Mouse (Mus musculus) heart, adult 2 months (tissue): ENCODE measurements around the gene Manba. TPM values are rescaled to one million over a fixed set of nuclear protein-coding genes. Genes with fewer than 3 reads are reported as not detected.

ENCODE experiments used
- DNase-seq, 2 experiments: peaks; one replicate each; pipeline ENCODE4 v3.0.0; 2021
- H3K27ac ChIP-seq: fragments of 200-600 bp; 2 replicates; pipeline ENCODE4 v1.8.1; 2022
- H3K27me3 ChIP-seq: fragments of 200-500 bp; 2 replicates; pipeline ENCODE4 v1.6.1; 2012; ENCODE audit warnings: mild to moderate bottlenecking, low read length, inconsistent platforms, mixed read lengths; ENCODE audit not compliant: control insufficient read depth, insufficient read depth
- H3K36me3 ChIP-seq: fragments of 200-500 bp; 2 replicates; pipeline ENCODE4 v1.6.1; 2012; ENCODE audit warnings: low read length, inconsistent platforms; ENCODE audit not compliant: control insufficient read depth, insufficient read depth
- H3K4me1 ChIP-seq: fragments of 200-500 bp; 2 replicates; pipeline ENCODE4 v1.6.1; 2011; ENCODE audit warnings: low read length; ENCODE audit not compliant: control insufficient read depth, insufficient read depth
- H3K4me3 ChIP-seq: fragments of 200-600 bp; 2 replicates; pipeline ENCODE4 v1.8.1; 2022
- H3K79me2 ChIP-seq: fragments of 200-500 bp; replicated peaks from 2 replicates; pipeline ENCODE4 v1.6.1; 2012; ENCODE audit warnings: mild to moderate bottlenecking, inconsistent platforms, low read length, moderate library complexity, mixed read lengths; ENCODE audit not compliant: control insufficient read depth, insufficient read depth
- H3K9ac ChIP-seq: fragments of 200-500 bp; 2 replicates; pipeline ENCODE4 v1.6.1; 2012; ENCODE audit warnings: low read depth, mild to moderate bottlenecking, control low read depth, inconsistent platforms, low read length, mixed read lengths
- CTCF ChIP-seq: fragments of 200-600 bp; IDR thresholded peaks from 2 replicates; pipeline ENCODE4 v1.8.1; 2022; ENCODE audit warnings: antibody characterized with exemption, mild to moderate bottlenecking, moderate library complexity
- EP300 ChIP-seq: fragments of 200-500 bp; IDR thresholded peaks from 2 replicates; pipeline ENCODE4 v1.6.1; 2011; ENCODE audit warnings: low read depth, low read length, control low read depth; ENCODE audit not compliant: insufficient read depth
- POLR2A ChIP-seq: fragments of 200-500 bp; IDR thresholded peaks from 2 replicates; pipeline ENCODE4 v1.6.1; 2011; ENCODE audit warnings: mild to moderate bottlenecking, low read depth, low read length, control low read depth; ENCODE audit not compliant: insufficient read depth
- WGBS: fragments of 180-500 bp; shearing (Covaris S2); methylation state at CpG from one replicate; pipeline ENCODE4 v1.1.7; 2018; 5-methylcytosine and 5-hydroxymethylcytosine counted together
- intact Hi-C: fragments of 180-260 bp; cut with DNase I; formaldehyde crosslinking; loops from one replicate; pipeline ENCODE4 v1.15.1; 2025
- polyA plus RNA-seq: library from polyadenylated mRNA; depleted of rRNA; stranded (reverse); fragments of >200 nt; gene quantifications from 2 replicates; pipeline ENCODE4 v1.2.3, GENCODE M21; 2012
- total RNA-seq, 2 experiments: library from RNA; stranded (reverse); gene quantifications; 2 replicates each; pipeline ENCODE4 v1.2.3; 2021

Gene Manba
- total and polyA plus RNA-seq, 3 experiments, result 8.2 to 16.4 (median 15.7) TPM

DNA sequence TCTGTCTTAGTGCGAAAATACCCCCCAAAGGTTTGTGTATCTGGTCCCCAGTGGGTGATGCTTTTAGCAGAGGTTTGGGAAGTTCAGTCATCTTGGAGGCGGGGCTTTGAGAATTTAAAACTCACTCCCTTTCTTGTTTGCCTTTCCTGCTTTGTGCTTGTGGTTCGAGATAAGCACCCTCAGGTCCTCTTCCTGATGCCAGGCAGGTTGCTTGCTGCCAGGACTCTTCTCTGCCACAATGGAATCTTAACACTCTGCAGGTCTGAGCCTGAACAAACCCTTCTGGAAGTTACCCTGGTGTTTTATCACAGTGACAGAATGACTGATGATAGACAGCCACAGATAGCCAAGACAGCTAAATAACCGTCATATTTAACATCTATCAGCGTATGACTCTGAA is 83.2 kb downstream of the Manba start:
- no peaks in the 10 kb centered on the region for H3K79me2 ChIP-seq
- no peak overlapping the region for H3K4me3 ChIP-seq
- H3K4me1 ChIP-seq, result peaks cover 17% of the 10 kb centered on the region
- H3K27ac ChIP-seq, result no peak overlapping the region; the same call in 1 of the 2 replicates
- no peak for TF ChIP-seq POLR2A
- TF ChIP-seq CTCF, result no peak
- TF ChIP-seq EP300, result no peak
- H3K36me3 ChIP-seq, result peaks cover 12% of the 10 kb centered on the region
- WGBS, result 56% methylated on average over 5 of the region's 5 CpGs
- peak in 1 of 2 experiments; percentile 45 for DNase-seq
- no peak overlapping the region for H3K9ac ChIP-seq
- H3K27me3 ChIP-seq, result no peaks in the 10 kb centered on the region
- intact Hi-C loops, result no loop called here

DNA sequence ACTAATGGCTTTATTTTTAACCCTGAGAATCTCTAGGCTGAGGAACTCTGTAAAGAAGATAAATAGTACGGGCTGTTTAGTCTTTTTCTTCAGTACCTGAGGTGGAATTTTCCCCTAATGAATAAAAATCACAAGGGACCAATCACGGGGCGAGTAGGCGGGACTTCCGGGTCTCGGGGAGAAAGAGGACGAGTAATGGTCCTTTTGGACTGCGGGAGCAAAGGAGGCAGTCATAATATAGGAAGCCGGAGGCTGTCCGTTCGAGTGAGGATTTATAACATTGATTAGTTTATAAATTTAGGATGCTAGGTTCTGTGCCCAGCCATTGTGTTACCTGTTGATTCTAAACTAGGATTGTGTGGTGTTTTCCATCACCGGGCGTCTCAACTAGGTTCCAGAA is 86.1 kb downstream of the Manba start:
- Histone ChIP-seq H3K9ac (no peak overlapping the region), H3K27ac (no peak overlapping the region), H3K27me3 (no peaks in the 10 kb centered on the region), H3K36me3 (peaks cover 12% of the 10 kb centered on the region), H3K4me1 (peaks cover 19% of the 10 kb centered on the region), H3K4me3 (no peak overlapping the region), H3K79me2 (no peaks in the 10 kb centered on the region)
- DNase-seq, result no peak
- WGBS, result 75% methylated on average over 13 of the region's 13 CpGs
- TF ChIP-seq CTCF (no peak), EP300 (no peak), POLR2A (no peak)
- intact Hi-C loops, result no loop called here

DNA sequence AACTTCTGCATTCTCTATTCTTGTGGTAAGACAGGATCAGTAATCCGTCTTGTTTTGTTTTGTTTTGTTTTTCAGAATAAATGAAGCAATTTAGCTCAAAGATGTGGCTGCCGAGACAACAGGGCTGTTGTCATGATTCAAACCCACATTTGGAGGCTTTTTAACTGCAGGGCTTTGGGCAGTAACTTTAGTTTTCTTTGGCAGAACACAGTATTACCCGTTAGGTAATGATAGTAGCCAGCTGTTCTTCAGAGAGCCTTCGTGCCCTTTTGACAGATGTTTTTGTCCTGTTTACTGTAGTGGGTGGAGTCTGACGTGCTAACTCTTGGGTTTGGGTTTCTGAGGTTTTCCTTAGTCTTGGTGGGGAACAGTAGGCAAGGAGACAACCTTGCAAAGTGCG is 87.6 kb downstream of the Manba start:
- intact Hi-C loops, result no loop called here
- TF ChIP-seq EP300 (no peak), CTCF (no peak), POLR2A (no peak)
- H3K9ac ChIP-seq, result no peak overlapping the region
- no peaks in the 10 kb centered on the region for H3K27me3 ChIP-seq
- H3K4me3 ChIP-seq, result no peak overlapping the region
- H3K36me3 ChIP-seq, result peaks cover 11% of the 10 kb centered on the region
- DNase-seq, result no peak
- no peaks in the 10 kb centered on the region for H3K79me2 ChIP-seq
- 48% methylated on average over 6 of the region's 6 CpGs for WGBS
- H3K4me1 ChIP-seq, result peaks cover 13% of the 10 kb centered on the region
- H3K27ac ChIP-seq, result peak overlapping the region; percentile 53

DNA sequence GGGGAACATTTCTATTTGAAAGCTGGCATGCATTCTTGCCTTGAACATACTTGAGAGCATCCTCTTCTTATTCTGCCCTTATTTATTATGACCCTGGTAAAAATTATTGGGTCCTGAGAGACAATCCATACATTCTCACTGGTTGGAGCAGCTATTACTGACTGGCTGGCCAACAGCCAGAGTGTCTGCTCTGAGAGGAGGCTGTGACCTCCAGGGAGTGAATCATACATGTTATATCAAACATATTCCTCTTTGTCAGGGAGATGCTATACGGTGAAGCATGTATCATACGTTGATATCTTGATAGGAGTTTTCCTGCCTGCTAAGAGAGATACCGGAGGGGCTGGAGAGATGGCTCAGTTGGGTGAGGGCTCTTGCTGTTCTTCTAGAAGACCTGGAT is 89.7 kb downstream of the Manba start:
- WGBS, result 46% methylated on average over 3 of the region's 3 CpGs
- Histone ChIP-seq H3K27ac (no peak overlapping the region), H3K9ac (no peak overlapping the region), H3K79me2 (no peaks in the 10 kb centered on the region), H3K4me3 (no peak overlapping the region), H3K27me3 (no peaks in the 10 kb centered on the region), H3K36me3 (0 out of 2 replicates have a peak, but pooled peaks cover 2% of the 10 kb centered on the region), H3K4me1 (peaks cover 10% of the 10 kb centered on the region)
- DNase-seq, result no peak
- intact Hi-C loops, result no loop called here
- no peak for TF ChIP-seq EP300
- TF ChIP-seq CTCF, result no peak
- no peak for TF ChIP-seq POLR2A

DNA sequence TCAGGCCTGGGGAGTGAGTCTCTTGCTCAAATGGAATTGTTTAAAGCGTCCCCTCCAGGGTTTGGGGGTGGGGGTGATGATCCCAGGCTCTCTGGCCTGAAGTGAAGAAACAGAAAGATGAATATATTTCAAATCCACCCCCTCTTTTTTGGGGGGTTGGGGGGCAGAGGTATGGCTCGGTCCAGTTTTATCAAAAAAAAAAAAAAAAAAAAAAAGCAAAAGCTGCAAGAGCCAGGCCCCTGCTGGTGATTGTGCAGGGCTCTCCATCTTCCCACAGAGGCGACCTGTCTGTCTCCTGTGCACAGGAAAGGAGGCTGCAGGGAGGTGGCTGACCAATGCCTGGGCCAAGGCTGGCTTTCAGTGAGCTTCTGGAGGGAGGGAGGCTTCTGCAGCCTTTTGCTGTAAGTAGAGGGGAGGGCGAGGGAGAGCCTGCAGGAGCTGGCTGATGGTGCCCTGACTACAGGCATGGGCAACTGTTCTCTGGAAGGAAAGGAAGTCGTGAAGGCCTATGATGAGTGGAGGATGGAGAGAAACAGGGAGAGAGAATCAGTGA is 93.3 kb downstream of the Manba start:
- DNase-seq, result no peak
- H3K27me3 ChIP-seq, result no peaks in the 10 kb centered on the region
- WGBS, result 58% methylated on average over 5 of the region's 5 CpGs
- H3K9ac ChIP-seq, result no peak overlapping the region
- TF ChIP-seq EP300, result no peak
- no peak for TF ChIP-seq POLR2A
- TF ChIP-seq CTCF, result no peak
- no peaks in the 10 kb centered on the region for H3K79me2 ChIP-seq
- peaks cover 13% of the 10 kb centered on the region for H3K4me1 ChIP-seq
- H3K27ac ChIP-seq, result peak overlapping the region; percentile 46
- no peaks in the 10 kb centered on the region for H3K36me3 ChIP-seq
- intact Hi-C loops, result no loop called here
- no peak overlapping the region for H3K4me3 ChIP-seq

DNA sequence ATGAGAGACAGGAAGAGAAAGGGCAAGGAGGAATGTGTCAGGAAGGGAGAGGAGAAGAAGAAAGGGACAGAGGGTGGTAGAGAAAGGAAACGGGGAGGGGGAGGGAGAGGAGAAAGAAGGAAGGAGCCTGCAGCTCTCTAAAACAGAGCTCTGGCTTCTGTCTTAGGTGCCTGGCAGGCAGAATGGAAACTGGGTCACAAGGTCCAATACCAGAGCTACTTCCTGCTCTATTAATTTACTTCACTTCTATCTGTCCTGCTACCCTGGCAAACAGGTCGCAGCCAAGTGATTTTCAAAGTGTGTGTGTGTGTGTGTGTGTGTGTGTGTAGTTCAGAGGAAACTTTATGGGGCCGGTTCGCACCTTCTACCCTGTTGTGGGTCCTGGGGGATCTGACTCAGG is 93.8 kb downstream of the Manba start:
- no peak for TF ChIP-seq EP300
- Histone ChIP-seq H3K36me3 (no peaks in the 10 kb centered on the region), H3K4me3 (no peak overlapping the region), H3K9ac (no peak overlapping the region), H3K27ac (peak overlapping the region; percentile 54), H3K4me1 (peaks cover 13% of the 10 kb centered on the region), H3K79me2 (no peaks in the 10 kb centered on the region), H3K27me3 (no peaks in the 10 kb centered on the region)
- intact Hi-C loops, result no loop called here
- DNase-seq, result peak; percentile 57 to 60
- 22% methylated on average over 4 of the region's 4 CpGs for WGBS
